Mouse (Mus musculus) right cerebral cortex, postnatal 10 days (tissue): ENCODE results near the gene Rimkla.

ENCODE experiments used
- DNase-seq, 2 experiments: peaks; one replicate each; pipeline ENCODE4 v3.0.0; 2021; ENCODE audit warnings: low spot score in 2 of 2

Rimkla gene

GRCm38 (mm10) chr4:119417894-119418293 lies 74.5 kb downstream of the Rimkla start:
- DNase-seq: no peak

- no peak for DNase-seq
Measured at GRCm38 (mm10) chr4:119417270-119417669, 75.2 kb downstream of the Rimkla start.
